Mouse (Mus musculus): ENCODE results near the gene Vps45. TPM values are rescaled to one million over a fixed set of nuclear protein-coding genes. Genes with fewer than 3 reads are reported as not detected.

The Vps45 gene
- polyA plus RNA-seq, 1 experiment from 2014 or later, result 24.8 TPM

- DNase-seq (ENCODE audit: low spot score), result no peak
These were observed 19.4 kb downstream of the Vps45 start for GRCm38 (mm10) chr3:96038851-96039250.

GRCm38 (mm10) chr3:96038156-96038555, 20.1 kb downstream of the Vps45 start:
- H3K9ac ChIP-seq (ENCODE audit: low read length), result no peak overlapping the region
- ATAC-seq (replicated peaks; ENCODE audit: low FRiP score), result no peak
- DNase-seq (ENCODE audit: low spot score), result no peak

More at GRCm38 (mm10) chr3:96038851-96039250, 19.4 kb downstream of the Vps45 start:
- H3K27ac ChIP-seq (ENCODE audit: low read depth, low read length), result no peak overlapping the region
- no peaks in the 10 kb centered on the region for H3K27me3 ChIP-seq (ENCODE audit: control insufficient read depth, insufficient read depth, low read length)
- no peaks in the 10 kb centered on the region for H3K36me3 ChIP-seq (ENCODE audit: control insufficient read depth, insufficient read depth, low read length)
- no peak overlapping the region for H3K4me3 ChIP-seq (ENCODE audit: low read depth, low read length)
- no peak overlapping the region for H3K4me2 ChIP-seq (ENCODE audit: low read depth, low read length, severe bottlenecking)
- no peaks in the 10 kb centered on the region for H3K9me3 ChIP-seq (ENCODE audit: control insufficient read depth, low read length)
- ATAC-seq (replicated peaks; ENCODE audit: low FRiP score), result no peak
- no peak overlapping the region for H3K9ac ChIP-seq (ENCODE audit: low read length)
- no peaks in the 10 kb centered on the region for H3K4me1 ChIP-seq (replicated peaks; ENCODE audit: control insufficient read depth, insufficient read depth, low read length)
- 95% methylated on average over 4 of the region's 4 CpGs for WGBS

GRCm38 (mm10) chr3:96036796-96037195, 21.5 kb downstream of the Vps45 start:
- no peak overlapping the region for H3K9ac ChIP-seq (ENCODE audit: low read length)
- H3K27me3 ChIP-seq (ENCODE audit: control insufficient read depth, insufficient read depth, low read length), result no peaks in the 10 kb centered on the region
- H3K27ac ChIP-seq (ENCODE audit: low read depth, low read length), result no peak overlapping the region
- no peak overlapping the region for H3K4me3 ChIP-seq (ENCODE audit: low read depth, low read length)
- no peak overlapping the region for H3K4me2 ChIP-seq (ENCODE audit: low read depth, low read length, severe bottlenecking)
- no peaks in the 10 kb centered on the region for H3K9me3 ChIP-seq (ENCODE audit: control insufficient read depth, low read length)
- no peaks in the 10 kb centered on the region for H3K36me3 ChIP-seq (ENCODE audit: control insufficient read depth, insufficient read depth, low read length)
- no peak for ATAC-seq (replicated peaks; ENCODE audit: low FRiP score)
- no peaks in the 10 kb centered on the region for H3K4me1 ChIP-seq (replicated peaks; ENCODE audit: control insufficient read depth, insufficient read depth, low read length)
- DNase-seq (ENCODE audit: low spot score), result no peak
- 89% methylated on average over 6 of the region's 6 CpGs for WGBS

More at GRCm38 (mm10) chr3:96038156-96038555, 20.1 kb downstream of the Vps45 start:
- Histone ChIP-seq H3K9me3 (ENCODE audit: control insufficient read depth, low read length) (no peaks in the 10 kb centered on the region), H3K4me1 (replicated peaks; ENCODE audit: control insufficient read depth, insufficient read depth, low read length) (no peaks in the 10 kb centered on the region), H3K27me3 (ENCODE audit: control insufficient read depth, insufficient read depth, low read length) (no peaks in the 10 kb centered on the region), H3K36me3 (ENCODE audit: control insufficient read depth, insufficient read depth, low read length) (no peaks in the 10 kb centered on the region), H3K4me3 (ENCODE audit: low read depth, low read length) (no peak overlapping the region), H3K27ac (ENCODE audit: low read depth, low read length) (no peak overlapping the region), H3K4me2 (ENCODE audit: low read depth, low read length, severe bottlenecking) (no peak overlapping the region)
- 85% methylated on average over 5 of the region's 5 CpGs for WGBS

GRCm38 (mm10) chr3:96033046-96033445, 25.2 kb downstream of the Vps45 start:
- 86% methylated on average over 4 of the region's 4 CpGs for WGBS
- Histone ChIP-seq H3K9ac (ENCODE audit: low read length) (no peak overlapping the region), H3K27me3 (ENCODE audit: control insufficient read depth, insufficient read depth, low read length) (no peaks in the 10 kb centered on the region), H3K9me3 (ENCODE audit: control insufficient read depth, low read length) (no peaks in the 10 kb centered on the region), H3K27ac (ENCODE audit: low read depth, low read length) (no peak overlapping the region), H3K36me3 (ENCODE audit: control insufficient read depth, insufficient read depth, low read length) (no peaks in the 10 kb centered on the region), H3K4me3 (ENCODE audit: low read depth, low read length) (no peak overlapping the region), H3K4me2 (ENCODE audit: low read depth, low read length, severe bottlenecking) (no peak overlapping the region), H3K4me1 (replicated peaks; ENCODE audit: control insufficient read depth, insufficient read depth, low read length) (no peaks in the 10 kb centered on the region)
- DNase-seq (ENCODE audit: low spot score), result no peak
- ATAC-seq (replicated peaks; ENCODE audit: low FRiP score), result no peak

- ATAC-seq (replicated peaks; ENCODE audit: low FRiP score) (no peak), DNase-seq (ENCODE audit: low spot score) (no peak)
- no peaks in the 10 kb centered on the region for H3K9me3 ChIP-seq (ENCODE audit: control insufficient read depth, low read length)
- H3K4me1 ChIP-seq (replicated peaks; ENCODE audit: control insufficient read depth, insufficient read depth, low read length), result no peaks in the 10 kb centered on the region
- no peak overlapping the region for H3K4me2 ChIP-seq (ENCODE audit: low read depth, low read length, severe bottlenecking)
- H3K9ac ChIP-seq (ENCODE audit: low read length), result no peak overlapping the region
- H3K4me3 ChIP-seq (ENCODE audit: low read depth, low read length), result no peak overlapping the region
- H3K36me3 ChIP-seq (ENCODE audit: control insufficient read depth, insufficient read depth, low read length), result no peaks in the 10 kb centered on the region
- no peaks in the 10 kb centered on the region for H3K27me3 ChIP-seq (ENCODE audit: control insufficient read depth, insufficient read depth, low read length)
- 95% methylated on average over 6 of the region's 6 CpGs for WGBS
- no peak overlapping the region for H3K27ac ChIP-seq (ENCODE audit: low read depth, low read length)
These were observed 25.6 kb downstream of the Vps45 start for GRCm38 (mm10) chr3:96032652-96033017.

- Histone ChIP-seq H3K27ac (ENCODE audit: low read depth, low read length) (no peak overlapping the region), H3K27me3 (ENCODE audit: control insufficient read depth, insufficient read depth, low read length) (no peaks in the 10 kb centered on the region), H3K4me2 (ENCODE audit: low read depth, low read length, severe bottlenecking) (no peak overlapping the region), H3K36me3 (ENCODE audit: control insufficient read depth, insufficient read depth, low read length) (no peaks in the 10 kb centered on the region), H3K4me1 (replicated peaks; ENCODE audit: control insufficient read depth, insufficient read depth, low read length) (no peaks in the 10 kb centered on the region), H3K9me3 (ENCODE audit: control insufficient read depth, low read length) (no peaks in the 10 kb centered on the region), H3K9ac (ENCODE audit: low read length) (no peak overlapping the region), H3K4me3 (ENCODE audit: low read depth, low read length) (no peak overlapping the region)
- 88% methylated on average over 6 of the region's 6 CpGs for WGBS
- ATAC-seq (replicated peaks; ENCODE audit: low FRiP score) (no peak), DNase-seq (ENCODE audit: low spot score) (no peak)
These were observed 26.1 kb downstream of the Vps45 start for GRCm38 (mm10) chr3:96031991-96032651.

GRCm38 (mm10) chr3:96029766-96030165, 28.5 kb downstream of the Vps45 start:
- Histone ChIP-seq H3K27me3 (ENCODE audit: control insufficient read depth, insufficient read depth, low read length) (no peaks in the 10 kb centered on the region), H3K27ac (ENCODE audit: low read depth, low read length) (no peak overlapping the region), H3K4me1 (replicated peaks; ENCODE audit: control insufficient read depth, insufficient read depth, low read length) (no peaks in the 10 kb centered on the region), H3K36me3 (ENCODE audit: control insufficient read depth, insufficient read depth, low read length) (no peaks in the 10 kb centered on the region), H3K9ac (ENCODE audit: low read length) (no peak overlapping the region), H3K4me2 (ENCODE audit: low read depth, low read length, severe bottlenecking) (no peak overlapping the region), H3K9me3 (ENCODE audit: control insufficient read depth, low read length) (no peaks in the 10 kb centered on the region), H3K4me3 (ENCODE audit: low read depth, low read length) (no peak overlapping the region)
- WGBS, result 91% methylated on average over 11 of the region's 11 CpGs
- ATAC-seq (replicated peaks; ENCODE audit: low FRiP score), result no peak
- no peak for DNase-seq (ENCODE audit: low spot score)

- Histone ChIP-seq H3K4me2 (ENCODE audit: low read depth, low read length, severe bottlenecking) (no peak overlapping the region), H3K4me1 (replicated peaks; ENCODE audit: control insufficient read depth, insufficient read depth, low read length) (no peaks in the 10 kb centered on the region), H3K9me3 (ENCODE audit: control insufficient read depth, low read length) (no peaks in the 10 kb centered on the region), H3K27me3 (ENCODE audit: control insufficient read depth, insufficient read depth, low read length) (no peaks in the 10 kb centered on the region), H3K4me3 (ENCODE audit: low read depth, low read length) (no peak overlapping the region), H3K27ac (ENCODE audit: low read depth, low read length) (no peak overlapping the region), H3K9ac (ENCODE audit: low read length) (no peak overlapping the region), H3K36me3 (ENCODE audit: control insufficient read depth, insufficient read depth, low read length) (no peaks in the 10 kb centered on the region)
- no peak for DNase-seq (ENCODE audit: low spot score)
- 90% methylated on average over 3 of the region's 3 CpGs for WGBS
- no peak for ATAC-seq (replicated peaks; ENCODE audit: low FRiP score)
These were observed 28.9 kb downstream of the Vps45 start for GRCm38 (mm10) chr3:96029336-96029735.

- Histone ChIP-seq H3K4me1 (replicated peaks; ENCODE audit: control insufficient read depth, insufficient read depth, low read length) (no peaks in the 10 kb centered on the region), H3K27me3 (ENCODE audit: control insufficient read depth, insufficient read depth, low read length) (no peaks in the 10 kb centered on the region), H3K27ac (ENCODE audit: low read depth, low read length) (no peak overlapping the region), H3K9ac (ENCODE audit: low read length) (no peak overlapping the region), H3K4me2 (ENCODE audit: low read depth, low read length, severe bottlenecking) (no peak overlapping the region), H3K36me3 (ENCODE audit: control insufficient read depth, insufficient read depth, low read length) (no peaks in the 10 kb centered on the region), H3K9me3 (ENCODE audit: control insufficient read depth, low read length) (no peaks in the 10 kb centered on the region), H3K4me3 (ENCODE audit: low read depth, low read length) (no peak overlapping the region)
- ATAC-seq (replicated peaks; ENCODE audit: low FRiP score) (no peak), DNase-seq (ENCODE audit: low spot score) (no peak)
- 100% methylated on average over 1 of the region's 1 CpGs for WGBS
These were observed 30.4 kb downstream of the Vps45 start for GRCm38 (mm10) chr3:96027875-96028274.
